Comparison of ENCODE assay signal across 17 mouse cellular contexts in the genomic region with DNA sequence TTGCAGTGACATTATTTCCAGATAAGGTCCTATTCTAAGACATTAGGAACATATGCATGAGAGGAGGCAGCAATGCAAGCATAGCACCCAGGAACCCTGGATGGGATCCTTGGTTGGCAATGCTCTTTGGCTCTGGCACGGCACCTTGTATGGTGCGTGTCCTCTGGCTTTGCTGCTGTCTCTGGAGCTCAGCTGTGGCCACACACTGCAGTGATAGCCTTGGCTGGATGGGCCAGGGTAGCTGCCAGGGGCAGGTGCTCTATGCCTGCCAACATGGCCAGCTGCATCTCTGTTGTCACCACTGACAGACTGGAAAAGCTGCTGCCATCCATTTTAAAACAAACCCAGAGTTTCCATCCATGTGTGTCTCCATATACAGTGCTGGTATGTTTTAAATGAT.
DNase-seq lines count a peak whose midpoint lies in the region; ATAC-seq lines count a peak whose summit lies in the region.
"Had no signal": no experiment of that assay in that cellular context is flagged by ENCODE, and none has a peak within 500 bp of the region (broad histone marks: within the 10 kb centered on the region; RNA-seq: fewer than 3 reads in every experiment).

No protein-coding gene starts in this region.

- no peaks in the 10 kb centered on the region for H3K36me3 ChIP-seq in forebrain, embryonic 14.5 days (ENCODE audit: control insufficient read depth, insufficient read depth, low read length)
- H3K36me3 ChIP-seq in forebrain, embryonic 10.5 days (replicated peaks) = no peaks in the 10 kb centered on the region
- H3K36me3 ChIP-seq in hindbrain, embryonic 15.5 days = no peaks in the 10 kb centered on the region
- H3K36me3 ChIP-seq in hindbrain, embryonic 10.5 days = no peaks in the 10 kb centered on the region
- no peaks in the 10 kb centered on the region for H3K36me3 ChIP-seq in neural tube, embryonic 14.5 days (ENCODE audit: control insufficient read depth, insufficient read depth, low read length)
- no peaks in the 10 kb centered on the region for H3K36me3 ChIP-seq in hindbrain, embryonic 16.5 days (ENCODE audit: control insufficient read depth, insufficient read depth, low read length)
- H3K36me3 ChIP-seq: kidney, embryonic 15.5 days; liver, embryonic 12.5 days; midbrain, embryonic 13.5 days had no signal

- no peak overlapping the region for H3K4me2 ChIP-seq in forebrain, embryonic 14.5 days (ENCODE audit: low read length)
- no peak overlapping the region for H3K4me2 ChIP-seq in hindbrain, embryonic 15.5 days
- no peak overlapping the region for H3K4me2 ChIP-seq in neural tube, embryonic 14.5 days (ENCODE audit: low read depth, low read length)
- no peak overlapping the region for H3K4me2 ChIP-seq in hindbrain, embryonic 16.5 days (ENCODE audit: low read length)
- H3K4me2 ChIP-seq: kidney, embryonic 15.5 days; liver, embryonic 12.5 days; midbrain, embryonic 13.5 days had no signal

- H3K9me3 ChIP-seq in forebrain, embryonic 14.5 days (replicated peaks; ENCODE audit: control insufficient read depth, low read length) = no peaks in the 10 kb centered on the region
- H3K9me3 ChIP-seq in forebrain, embryonic 10.5 days = no peaks in the 10 kb centered on the region
- no peaks in the 10 kb centered on the region for H3K9me3 ChIP-seq in hindbrain, embryonic 15.5 days
- H3K9me3 ChIP-seq in hindbrain, embryonic 10.5 days = no peaks in the 10 kb centered on the region
- H3K9me3 ChIP-seq in neural tube, embryonic 14.5 days (ENCODE audit: control insufficient read depth, low read length) = no peaks in the 10 kb centered on the region
- H3K9me3 ChIP-seq in hindbrain, embryonic 16.5 days (ENCODE audit: control insufficient read depth, low read length) = no peaks in the 10 kb centered on the region
- H3K9me3 ChIP-seq: kidney, embryonic 15.5 days; liver, embryonic 12.5 days; midbrain, embryonic 13.5 days had no signal

- WGBS in forebrain, embryonic 14.5 days = 86% methylated on average over 2 of the region's 2 CpGs
- WGBS in forebrain, embryonic 10.5 days = 81% methylated on average over 2 of the region's 2 CpGs
- 82% methylated on average over 2 of the region's 2 CpGs for WGBS in hindbrain, embryonic 15.5 days
- WGBS in hindbrain, embryonic 10.5 days = 87% methylated on average over 2 of the region's 2 CpGs
- 91% methylated on average over 2 of the region's 2 CpGs for WGBS in neural tube, embryonic 14.5 days
- WGBS in hindbrain, embryonic 16.5 days = 81% methylated on average over 2 of the region's 2 CpGs

- H3K9ac ChIP-seq in forebrain, embryonic 14.5 days (ENCODE audit: low read length) = no peak overlapping the region
- no peak overlapping the region for H3K9ac ChIP-seq in hindbrain, embryonic 15.5 days
- H3K9ac ChIP-seq in neural tube, embryonic 14.5 days (replicated peaks; ENCODE audit: low read depth, low read length) = no peak overlapping the region
- no peak overlapping the region for H3K9ac ChIP-seq in hindbrain, embryonic 16.5 days (ENCODE audit: low read depth, low read length)
- H3K9ac ChIP-seq: kidney, embryonic 15.5 days; liver, embryonic 12.5 days; midbrain, embryonic 13.5 days had no signal

- DNase-seq in forebrain, embryonic 14.5 days (ENCODE audit: low spot score) = peak; percentile 14
- DNase-seq in forebrain, embryonic 10.5 days (ENCODE audit: extremely low spot score, low spot score) = no peak
- no peak for DNase-seq in hindbrain, embryonic 10.5 days (ENCODE audit: low spot score)
- no peak for DNase-seq in neural tube, embryonic 10.5 days (ENCODE audit: extremely low spot score, low spot score)
- no peak for DNase-seq in adrenal gland, postnatal 14 days
- DNase-seq: adrenal gland, postnatal 10 days; cerebellum, adult 11 months; embryo, embryonic 11 days; lung, postnatal 10 days; right cerebral cortex, adult 18-20 months had no signal

- no peak overlapping the region for H3K4me3 ChIP-seq in forebrain, embryonic 14.5 days (ENCODE audit: low read depth, low read length)
- no peak overlapping the region for H3K4me3 ChIP-seq in forebrain, embryonic 10.5 days
- H3K4me3 ChIP-seq in hindbrain, embryonic 15.5 days = no peak overlapping the region
- no peak overlapping the region for H3K4me3 ChIP-seq in hindbrain, embryonic 10.5 days
- H3K4me3 ChIP-seq in neural tube, embryonic 14.5 days (ENCODE audit: low read depth, low read length) = no peak overlapping the region
- no peak overlapping the region for H3K4me3 ChIP-seq in hindbrain, embryonic 16.5 days (ENCODE audit: low read length)
- H3K4me3 ChIP-seq: kidney, embryonic 15.5 days; liver, embryonic 12.5 days; midbrain, embryonic 13.5 days had no signal

- H3K27me3 ChIP-seq in forebrain, embryonic 14.5 days (replicated peaks; ENCODE audit: control insufficient read depth, insufficient read depth, low read length) = no peaks in the 10 kb centered on the region
- H3K27me3 ChIP-seq in forebrain, embryonic 10.5 days (ENCODE audit: poor library complexity, severe bottlenecking) = no peaks in the 10 kb centered on the region
- H3K27me3 ChIP-seq in hindbrain, embryonic 15.5 days = no peaks in the 10 kb centered on the region
- H3K27me3 ChIP-seq in hindbrain, embryonic 10.5 days (ENCODE audit: insufficient read depth, poor library complexity, severe bottlenecking) = no peaks in the 10 kb centered on the region
- H3K27me3 ChIP-seq in neural tube, embryonic 14.5 days (ENCODE audit: control insufficient read depth, insufficient read depth, low read length) = no peaks in the 10 kb centered on the region
- no peaks in the 10 kb centered on the region for H3K27me3 ChIP-seq in hindbrain, embryonic 16.5 days (replicated peaks; ENCODE audit: control insufficient read depth, insufficient read depth, low read length)
- H3K27me3 ChIP-seq: kidney, embryonic 15.5 days; liver, embryonic 12.5 days; midbrain, embryonic 13.5 days had no signal

- no peak overlapping the region for H3K27ac ChIP-seq in forebrain, embryonic 14.5 days (ENCODE audit: low read depth, low read length)
- H3K27ac ChIP-seq in forebrain, embryonic 10.5 days = no peak overlapping the region
- H3K27ac ChIP-seq in hindbrain, embryonic 15.5 days (replicated peaks) = peak overlapping the region; percentile 39
- H3K27ac ChIP-seq in hindbrain, embryonic 10.5 days = no peak overlapping the region
- no peak overlapping the region for H3K27ac ChIP-seq in neural tube, embryonic 14.5 days (ENCODE audit: low read depth, low read length)
- H3K27ac ChIP-seq in hindbrain, embryonic 16.5 days (ENCODE audit: low read depth, low read length) = 0 out of 2 replicates have a peak overlapping the region, but pooled peaks have one; percentile 16
- H3K27ac ChIP-seq: kidney, embryonic 15.5 days; liver, embryonic 12.5 days; midbrain, embryonic 13.5 days had no signal

- no peaks in the 10 kb centered on the region for H3K4me1 ChIP-seq in forebrain, embryonic 14.5 days (ENCODE audit: control insufficient read depth, insufficient read depth, low read length)
- no peaks in the 10 kb centered on the region for H3K4me1 ChIP-seq in forebrain, embryonic 10.5 days
- H3K4me1 ChIP-seq in hindbrain, embryonic 15.5 days (replicated peaks) = peaks cover 15% of the 10 kb centered on the region; the same call in 1 of the 2 replicates
- no peaks in the 10 kb centered on the region for H3K4me1 ChIP-seq in hindbrain, embryonic 10.5 days (replicated peaks)
- no peaks in the 10 kb centered on the region for H3K4me1 ChIP-seq in neural tube, embryonic 14.5 days (ENCODE audit: control insufficient read depth, insufficient read depth, low read length)
- no peaks in the 10 kb centered on the region for H3K4me1 ChIP-seq in hindbrain, embryonic 16.5 days (ENCODE audit: control insufficient read depth, insufficient read depth, low read depth, low read length)
- H3K4me1 ChIP-seq: kidney, embryonic 15.5 days; liver, embryonic 12.5 days; midbrain, embryonic 13.5 days had no signal

- ATAC-seq in forebrain, embryonic 14.5 days = peak; percentile 53; the same call in 1 of the 2 replicates
- ATAC-seq in hindbrain, embryonic 15.5 days (ENCODE audit: low FRiP score, low read depth) = peak; percentile 78
- peak; percentile 48; the same call in 1 of the 2 replicates for ATAC-seq in neural tube, embryonic 14.5 days (ENCODE audit: low read depth)
- ATAC-seq in hindbrain, embryonic 16.5 days = peak; percentile 91
- ATAC-seq: inflammation-experienced regulatory T-cells, adult 6 months; liver, embryonic 12.5 days; midbrain, embryonic 13.5 days had no signal

Comparison
In these comparisons a context has a peak if more than half of its experiments do, and no peak if none do; other contexts are left out.
1. H3K27ac ChIP-seq: peak in hindbrain, embryonic 15.5 days (single experiment) and hindbrain, embryonic 16.5 days (single experiment); none in forebrain, embryonic 14.5 days (single experiment), forebrain, embryonic 10.5 days (single experiment), hindbrain, embryonic 10.5 days (single experiment) and neural tube, embryonic 14.5 days (single experiment).
2. Peak in every context shown above with its lines, with median percentiles within 50 percentile points of each other: ATAC-seq.